Mouse (Mus musculus): ENCODE measurements at regions not wholly inside any gene's neighbourhood (a gene's known extent, or its start where the extent isn't known, plus 50 kb on each side); places are given as distances from the start of the nearest gene placed in this dataset.

GRCm38 (mm10) chr17:62546286-62546685 lies 334.8 kb downstream of the Efna5 start:
- ATAC-seq: no peak
- Histone ChIP-seq H3K27ac (ENCODE audit: low read length) (no peak overlapping the region), H3K4me3 (ENCODE audit: low read depth, low read length) (no peak overlapping the region), H3K27me3 (ENCODE audit: control insufficient read depth, insufficient read depth, low read depth, low read length) (no peaks in the 10 kb centered on the region), H3K9ac (ENCODE audit: low read depth, low read length) (no peak overlapping the region), H3K4me2 (ENCODE audit: low read length) (no peak overlapping the region), H3K36me3 (ENCODE audit: control insufficient read depth, insufficient read depth, low read length) (no peaks in the 10 kb centered on the region), H3K9me3 (replicated peaks; ENCODE audit: control insufficient read depth, low read length, poor library complexity, severe bottlenecking) (no peaks in the 10 kb centered on the region), H3K4me1 (ENCODE audit: control insufficient read depth, insufficient read depth, low read length) (peaks cover 3% of the 10 kb centered on the region)
- 90% methylated on average over 7 of the region's 7 CpGs for WGBS

GRCm38 (mm10) chr17:62545330-62545729 lies 335.8 kb downstream of the Efna5 start:
- 48% methylated on average over 9 of the region's 9 CpGs for WGBS
- H3K4me1 ChIP-seq (ENCODE audit: control insufficient read depth, insufficient read depth, low read length): peaks cover 3% of the 10 kb centered on the region
- H3K27ac ChIP-seq (ENCODE audit: low read length): no peak overlapping the region
- H3K4me3 ChIP-seq (ENCODE audit: low read depth, low read length): no peak overlapping the region
- H3K27me3 ChIP-seq (ENCODE audit: control insufficient read depth, insufficient read depth, low read depth, low read length): no peaks in the 10 kb centered on the region
- H3K36me3 ChIP-seq (ENCODE audit: control insufficient read depth, insufficient read depth, low read length): no peaks in the 10 kb centered on the region
- H3K4me2 ChIP-seq (ENCODE audit: low read length): peak overlapping the region; percentile 27
- ATAC-seq: no peak
- no peaks in the 10 kb centered on the region for H3K9me3 ChIP-seq (replicated peaks; ENCODE audit: control insufficient read depth, low read length, poor library complexity, severe bottlenecking)
- H3K9ac ChIP-seq (ENCODE audit: low read depth, low read length): no peak overlapping the region

- no peaks in the 10 kb centered on the region for H3K36me3 ChIP-seq (ENCODE audit: control insufficient read depth, insufficient read depth, low read length)
Measured at GRCm38 (mm10) chr17:62543056-62543975, 337.8 kb downstream of the Efna5 start.

GRCm38 (mm10) chr17:62529911-62530310 lies 351.2 kb downstream of the Efna5 start:
- no peaks in the 10 kb centered on the region for H3K27me3 ChIP-seq (ENCODE audit: control insufficient read depth, insufficient read depth, low read depth, low read length)
- H3K36me3 ChIP-seq (ENCODE audit: control insufficient read depth, insufficient read depth, low read length): no peaks in the 10 kb centered on the region
- no peaks in the 10 kb centered on the region for H3K4me1 ChIP-seq (ENCODE audit: control insufficient read depth, insufficient read depth, low read length)
- H3K4me3 ChIP-seq (ENCODE audit: low read depth, low read length): no peak overlapping the region
- no peaks in the 10 kb centered on the region for H3K9me3 ChIP-seq (replicated peaks; ENCODE audit: control insufficient read depth, low read length, poor library complexity, severe bottlenecking)
- ATAC-seq: no peak
- no peak overlapping the region for H3K9ac ChIP-seq (ENCODE audit: low read depth, low read length)
- WGBS: 88% methylated on average over 2 of the region's 2 CpGs
- no peak overlapping the region for H3K4me2 ChIP-seq (ENCODE audit: low read length)
- no peak overlapping the region for H3K27ac ChIP-seq (ENCODE audit: low read length)

More at GRCm38 (mm10) chr17:62543056-62543975, 337.8 kb downstream of the Efna5 start:
- Histone ChIP-seq H3K4me1 (ENCODE audit: control insufficient read depth, insufficient read depth, low read length) (peaks cover 3% of the 10 kb centered on the region), H3K4me3 (ENCODE audit: low read depth, low read length) (no peak overlapping the region), H3K27ac (ENCODE audit: low read length) (no peak overlapping the region), H3K9ac (ENCODE audit: low read depth, low read length) (no peak overlapping the region), H3K4me2 (ENCODE audit: low read length) (no peak overlapping the region), H3K27me3 (ENCODE audit: control insufficient read depth, insufficient read depth, low read depth, low read length) (no peaks in the 10 kb centered on the region), H3K9me3 (replicated peaks; ENCODE audit: control insufficient read depth, low read length, poor library complexity, severe bottlenecking) (no peaks in the 10 kb centered on the region)
- ATAC-seq: no peak
- 85% methylated on average over 18 of the region's 18 CpGs for WGBS

- no peaks in the 10 kb centered on the region for H3K9me3 ChIP-seq (replicated peaks; ENCODE audit: control insufficient read depth, low read length, poor library complexity, severe bottlenecking)
- H3K4me3 ChIP-seq (ENCODE audit: low read depth, low read length): no peak overlapping the region
- no peaks in the 10 kb centered on the region for H3K4me1 ChIP-seq (ENCODE audit: control insufficient read depth, insufficient read depth, low read length)
- 94% methylated on average over 2 of the region's 2 CpGs for WGBS
- ATAC-seq: no peak
- H3K27ac ChIP-seq (ENCODE audit: low read length): no peak overlapping the region
- no peaks in the 10 kb centered on the region for H3K36me3 ChIP-seq (ENCODE audit: control insufficient read depth, insufficient read depth, low read length)
- H3K9ac ChIP-seq (ENCODE audit: low read depth, low read length): no peak overlapping the region
- H3K27me3 ChIP-seq (ENCODE audit: control insufficient read depth, insufficient read depth, low read depth, low read length): no peaks in the 10 kb centered on the region; the same call in 1 of the 2 replicates
- no peak overlapping the region for H3K4me2 ChIP-seq (ENCODE audit: low read length)
Measured at GRCm38 (mm10) chr17:62527556-62527955, 353.6 kb downstream of the Efna5 start.

- no peaks in the 10 kb centered on the region for H3K4me1 ChIP-seq (ENCODE audit: control insufficient read depth, insufficient read depth, low read length)
- no peak overlapping the region for H3K9ac ChIP-seq (ENCODE audit: low read depth, low read length)
- no peak overlapping the region for H3K4me2 ChIP-seq (ENCODE audit: low read length)
- no peak for ATAC-seq
- H3K9me3 ChIP-seq (replicated peaks; ENCODE audit: control insufficient read depth, low read length, poor library complexity, severe bottlenecking): no peaks in the 10 kb centered on the region
- no peak overlapping the region for H3K4me3 ChIP-seq (ENCODE audit: low read depth, low read length)
- no peak overlapping the region for H3K27ac ChIP-seq (ENCODE audit: low read length)
- H3K36me3 ChIP-seq (ENCODE audit: control insufficient read depth, insufficient read depth, low read length): no peaks in the 10 kb centered on the region
- H3K27me3 ChIP-seq (ENCODE audit: control insufficient read depth, insufficient read depth, low read depth, low read length): no peaks in the 10 kb centered on the region
- WGBS: 60% methylated on average over 3 of the region's 3 CpGs
Measured at GRCm38 (mm10) chr17:62513635-62514034, 367.5 kb downstream of the Efna5 start.

GRCm38 (mm10) chr17:62510184-62510583 lies 370.9 kb downstream of the Efna5 start:
- WGBS: 88% methylated on average over 4 of the region's 4 CpGs
- H3K4me3 ChIP-seq (ENCODE audit: low read depth, low read length): no peak overlapping the region
- no peak overlapping the region for H3K27ac ChIP-seq (ENCODE audit: low read length)
- H3K9me3 ChIP-seq (replicated peaks; ENCODE audit: control insufficient read depth, low read length, poor library complexity, severe bottlenecking): no peaks in the 10 kb centered on the region
- H3K9ac ChIP-seq (ENCODE audit: low read depth, low read length): no peak overlapping the region
- H3K4me1 ChIP-seq (ENCODE audit: control insufficient read depth, insufficient read depth, low read length): no peaks in the 10 kb centered on the region
- no peak overlapping the region for H3K4me2 ChIP-seq (ENCODE audit: low read length)
- no peak for ATAC-seq
- no peaks in the 10 kb centered on the region for H3K36me3 ChIP-seq (ENCODE audit: control insufficient read depth, insufficient read depth, low read length)
- no peaks in the 10 kb centered on the region for H3K27me3 ChIP-seq (ENCODE audit: control insufficient read depth, insufficient read depth, low read depth, low read length)

GRCm38 (mm10) chr17:62507766-62508485 lies 373.2 kb downstream of the Efna5 start:
- no peak for ATAC-seq
- H3K27ac ChIP-seq (ENCODE audit: low read length): no peak overlapping the region
- 77% methylated on average over 13 of the region's 13 CpGs for WGBS

GRCm38 (mm10) chr17:62504691-62505090 lies 376.4 kb downstream of the Efna5 start:
- no peaks in the 10 kb centered on the region for H3K27me3 ChIP-seq (ENCODE audit: control insufficient read depth, insufficient read depth, low read depth, low read length)
- no peak overlapping the region for H3K27ac ChIP-seq (ENCODE audit: low read length)
- H3K9ac ChIP-seq (ENCODE audit: low read depth, low read length): no peak overlapping the region
- H3K4me2 ChIP-seq (ENCODE audit: low read length): no peak overlapping the region
- ATAC-seq: no peak
- 85% methylated on average over 6 of the region's 6 CpGs for WGBS
- H3K4me1 ChIP-seq (ENCODE audit: control insufficient read depth, insufficient read depth, low read length): no peaks in the 10 kb centered on the region
- no peaks in the 10 kb centered on the region for H3K9me3 ChIP-seq (replicated peaks; ENCODE audit: control insufficient read depth, low read length, poor library complexity, severe bottlenecking)
- no peak overlapping the region for H3K4me3 ChIP-seq (ENCODE audit: low read depth, low read length)
- no peaks in the 10 kb centered on the region for H3K36me3 ChIP-seq (ENCODE audit: control insufficient read depth, insufficient read depth, low read length)

More at GRCm38 (mm10) chr17:62507766-62508485, 373.2 kb downstream of the Efna5 start:
- Histone ChIP-seq H3K36me3 (ENCODE audit: control insufficient read depth, insufficient read depth, low read length) (no peaks in the 10 kb centered on the region), H3K9ac (ENCODE audit: low read depth, low read length) (no peak overlapping the region), H3K9me3 (replicated peaks; ENCODE audit: control insufficient read depth, low read length, poor library complexity, severe bottlenecking) (no peaks in the 10 kb centered on the region), H3K27me3 (ENCODE audit: control insufficient read depth, insufficient read depth, low read depth, low read length) (no peaks in the 10 kb centered on the region), H3K4me1 (ENCODE audit: control insufficient read depth, insufficient read depth, low read length) (no peaks in the 10 kb centered on the region), H3K4me2 (ENCODE audit: low read length) (no peak overlapping the region), H3K4me3 (ENCODE audit: low read depth, low read length) (no peak overlapping the region)

Measured in midbrain, embryonic 16.5 days (tissue).